Mouse (Mus musculus) MEL (cell line): ENCODE results near the gene Arrb2.

ENCODE experiments used
- CHD2 ChIP-seq: IDR thresholded peaks from 2 replicates; pipeline ENCODE4 v1.6.1; 2011; ENCODE audit warnings: low read length, improper control_type of control experiment
- CTCF ChIP-seq, 3 experiments: IDR thresholded peaks in 2 of 3; conservative IDR thresholded peaks in 1 of 3; 2 replicates each; pipeline ENCODE4 v1.5.1; 2011 to 2012; ENCODE audit warnings: low read length in 3 of 3, low read depth in 2 of 3, mild to moderate bottlenecking in 2 of 3, improper control_type of control experiment in 1 of 3, inconsistent platforms in 1 of 3, mixed read lengths in 1 of 3, moderate library complexity in 1 of 3; ENCODE audit not compliant: control insufficient read depth in 1 of 3, insufficient read depth in 1 of 3, poor library complexity in 1 of 3, severe bottlenecking in 1 of 3
- EP300 ChIP-seq, 2 experiments: IDR thresholded peaks; 2 replicates each; pipeline ENCODE4 v1.6.1; 2011; ENCODE audit warnings: improper control_type of control experiment in 2 of 2, low read length in 2 of 2, low read depth in 1 of 2, mild to moderate bottlenecking in 1 of 2
- GATA1 ChIP-seq: IDR thresholded peaks from 2 replicates; pipeline ENCODE4 v1.6.1; 2011; ENCODE audit warnings: low read depth, low read length, improper control_type of control experiment
- HCFC1 ChIP-seq: IDR thresholded peaks from 2 replicates; pipeline ENCODE4 v1.6.1; 2012; ENCODE audit warnings: low read depth, mild to moderate bottlenecking, inconsistent platforms, low read length, improper control_type of control experiment, moderate library complexity
- SMC3 ChIP-seq: IDR thresholded peaks from 2 replicates; pipeline ENCODE4 v1.6.1; 2011; ENCODE audit warnings: low read depth, low read length, improper control_type of control experiment
- ZC3H11A ChIP-seq: IDR thresholded peaks from 2 replicates; pipeline ENCODE4 v1.6.1; 2012; ENCODE audit warnings: low read depth, mild to moderate bottlenecking, inconsistent platforms, low read length, improper control_type of control experiment

- TF ChIP-seq SMC3 (no peak), ZC3H11A (no peak), HCFC1 (no peak), CTCF (IDR thresholded peaks at IDR 0.05 in 2 of 3, conservative IDR thresholded peaks at IDR 0.05 in 1 of 3; ENCODE audit: control insufficient read depth in 1 of 3, insufficient read depth in 1 of 3, low read depth in 2 of 3, low read length in 3 of 3, poor library complexity in 1 of 3, severe bottlenecking in 1 of 3) (no peak), EP300 (IDR thresholded peaks at IDR 0.05; ENCODE audit: low read depth in 1 of 2, low read length in 2 of 2) (no peak), GATA1 (no peak), CHD2 (no peak)
Measured at GRCm38 (mm10) chr11:70440637-70441036, 8.2 kb downstream of the Arrb2 start.
